Mouse (Mus musculus) ovary, postnatal 14 days (tissue): ENCODE measurements around the gene Ehd2.

Experiments
- DNase-seq: peaks from one replicate; pipeline ENCODE4 v3.0.0; 2022; ENCODE audit warnings: low spot score

Ehd2 gene

GRCm38 (mm10) chr7:15907971-15908590 lies 59.3 kb downstream of the Ehd2 start:
- no peak for DNase-seq

- no peak for DNase-seq
These were observed 60.8 kb downstream of the Ehd2 start for GRCm38 (mm10) chr7:15906602-15907001.

DNA sequence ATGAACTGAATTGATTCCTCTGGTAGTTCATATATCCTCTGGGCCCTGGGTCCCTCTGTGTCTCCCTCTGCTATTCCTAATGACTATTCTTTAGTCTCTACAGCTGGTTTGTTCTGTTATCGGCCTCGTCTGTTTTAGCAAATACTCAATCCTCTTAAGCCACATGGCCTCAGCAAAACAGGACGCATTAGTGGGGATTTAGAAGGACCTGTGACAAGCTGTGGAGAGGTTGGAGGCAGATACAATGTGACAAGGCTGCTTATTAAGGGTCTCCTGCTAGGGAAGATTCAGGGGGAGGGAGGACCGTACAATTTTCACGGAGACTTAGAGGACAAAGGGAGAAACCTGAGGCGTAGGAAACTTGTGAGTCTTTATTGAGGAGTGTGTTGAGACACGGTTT lies 61.5 kb downstream of the Ehd2 start:
- DNase-seq: no peak

DNA sequence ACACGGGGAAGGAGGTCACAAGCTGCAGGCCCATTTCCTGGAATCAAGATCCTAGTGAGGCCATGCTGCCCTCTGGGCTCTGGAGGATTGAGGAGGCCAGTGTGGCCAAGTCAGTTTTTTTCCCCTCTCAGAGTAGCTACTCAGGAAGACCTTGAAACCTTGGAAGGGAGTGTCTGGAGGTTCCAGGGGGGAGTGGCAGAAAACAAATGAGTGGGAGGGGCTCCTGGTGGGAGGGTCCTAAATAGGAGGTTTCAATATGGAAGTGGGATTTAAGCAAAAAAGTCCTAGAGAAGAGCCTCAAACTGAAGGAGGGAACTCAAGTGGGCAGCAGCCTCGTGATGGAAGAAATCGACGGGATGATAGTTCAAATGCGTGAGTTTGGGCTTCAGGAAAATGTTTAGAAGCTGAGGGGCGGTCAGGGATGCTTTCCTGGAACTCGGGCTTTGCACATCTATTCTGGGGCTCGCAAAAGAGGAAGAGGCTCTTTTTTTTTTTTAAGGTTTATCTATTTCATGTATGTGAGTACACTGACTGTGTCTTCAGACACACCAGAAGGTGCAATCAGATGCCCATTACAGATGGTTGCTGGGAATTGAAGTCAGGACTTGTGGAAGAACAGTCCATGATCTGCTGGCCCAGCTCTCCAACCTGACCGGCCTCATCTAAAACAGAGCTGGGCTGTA lies 65.9 kb downstream of the Ehd2 start:
- no peak for DNase-seq
